Mouse (Mus musculus): Measurements from ENCODE around the gene Ap5b1. TPM values are rescaled to one million over a fixed set of nuclear protein-coding genes. Genes with fewer than 3 reads are reported as not detected.

Ap5b1 gene
- total RNA-seq, 2 experiments from 2014 or later: 11.6 to 12.2 TPM

GRCm38 (mm10) chr19:5562776-5563175 is 5.0 kb upstream of the Ap5b1 start:
- intact Hi-C loops (cut with DNase I): no loop called here

GRCm38 (mm10) chr19:5566316-5566715 is 1.5 kb upstream of the Ap5b1 start:
- intact Hi-C loops (cut with DNase I): loop anchor here (5.0 kb wide), 1 partner anchor 39 kb away; no protein-coding TSS in a partner anchor
- DNase-seq: no peak

More at GRCm38 (mm10) chr19:5562776-5563175, 5.0 kb upstream of the Ap5b1 start:
- DNase-seq: no peak

GRCm38 (mm10) chr19:5567180-5567533 is 668 bp upstream of the Ap5b1 start:
- no peak for DNase-seq
- intact Hi-C loops (cut with DNase I): loop anchor here (5.0 kb wide), 1 partner anchor 40 kb away; no protein-coding TSS in a partner anchor

GRCm38 (mm10) chr19:5568470-5569140 is 780 bp downstream of the Ap5b1 start:
- peak; percentile 85 for DNase-seq
- intact Hi-C loops (cut with DNase I): loop anchor here (5.0 kb wide), 1 partner anchor 41 kb away; no protein-coding TSS in a partner anchor

- intact Hi-C loops (cut with DNase I): loop anchor here (5.0 kb wide), 1 partner anchor 42 kb away; no protein-coding TSS in a partner anchor
- no peak for DNase-seq
These were observed 1.7 kb downstream of the Ap5b1 start for GRCm38 (mm10) chr19:5569521-5569920.

- intact Hi-C loops (cut with DNase I): no loop called here
- DNase-seq: no peak
These were observed 2.8 kb downstream of the Ap5b1 start for GRCm38 (mm10) chr19:5570353-5571246.

- intact Hi-C loops (cut with DNase I): no loop called here
- DNase-seq: no peak
These were observed 4.0 kb downstream of the Ap5b1 start for GRCm38 (mm10) chr19:5571831-5572230.

GRCm38 (mm10) chr19:5572331-5573125 is 4.7 kb downstream of the Ap5b1 start:
- intact Hi-C loops (cut with DNase I): no loop called here
- DNase-seq: no peak

- intact Hi-C loops (cut with DNase I): no loop called here
- no peak for DNase-seq
These were observed 7.5 kb downstream of the Ap5b1 start for GRCm38 (mm10) chr19:5575336-5575735.

GRCm38 (mm10) chr19:5579971-5580370 is 12.1 kb downstream of the Ap5b1 start:
- intact Hi-C loops (cut with DNase I): no loop called here

GRCm38 (mm10) chr19:5580776-5581175 is 13.0 kb downstream of the Ap5b1 start:
- intact Hi-C loops (cut with DNase I): no loop called here
- no peak for DNase-seq

More at GRCm38 (mm10) chr19:5579971-5580370, 12.1 kb downstream of the Ap5b1 start:
- no peak for DNase-seq

- intact Hi-C loops (cut with DNase I): no loop called here
- DNase-seq: no peak
These were observed 14.2 kb downstream of the Ap5b1 start for GRCm38 (mm10) chr19:5581995-5582394.

- DNase-seq: no peak
- intact Hi-C loops (cut with DNase I): no loop called here
These were observed 21.3 kb downstream of the Ap5b1 start for GRCm38 (mm10) chr19:5589159-5589558.

GRCm38 (mm10) chr19:5591888-5592287 is 24.1 kb downstream of the Ap5b1 start:
- intact Hi-C loops (cut with DNase I): no loop called here
- DNase-seq: no peak

GRCm38 (mm10) chr19:5599224-5599623 is 31.4 kb downstream of the Ap5b1 start:
- intact Hi-C loops (cut with DNase I): no loop called here

GRCm38 (mm10) chr19:5601752-5602541 is 34.1 kb downstream of the Ap5b1 start, which contains the start of gene Rnaseh2c:
Rnaseh2c (plus strand) TSS chr19:5601873.
- peak; percentile 80 for DNase-seq
- intact Hi-C loops (cut with DNase I): no loop called here

More at GRCm38 (mm10) chr19:5599224-5599623, 31.4 kb downstream of the Ap5b1 start:
- DNase-seq: no peak

- DNase-seq: no peak
- intact Hi-C loops (cut with DNase I): no loop called here
These were observed 35.8 kb downstream of the Ap5b1 start for GRCm38 (mm10) chr19:5603664-5604063.

- no peak for DNase-seq
- intact Hi-C loops (cut with DNase I): no loop called here
These were observed 37.3 kb downstream of the Ap5b1 start for GRCm38 (mm10) chr19:5605126-5605525.

GRCm38 (mm10) chr19:5606196-5606595 is 38.4 kb downstream of the Ap5b1 start:
- DNase-seq: no peak
- intact Hi-C loops (cut with DNase I): no loop called here

All from left cerebral cortex, postnatal 4 days (tissue).